Mouse (Mus musculus) leukemia stem cell, adult 10-12 weeks (primary cell): ENCODE results near the gene Cdyl. TPM values are rescaled to one million over a fixed set of nuclear protein-coding genes. Genes with fewer than 3 reads are reported as not detected.

Experiments
- polyA plus RNA-seq: library from polyadenylated mRNA; stranded (reverse); fragments of >175 nt; gene quantifications from 2 replicates; pipeline ENCODE4 v1.2.3, GENCODE M21; 2012; ENCODE audit warnings: low replicate concordance

The Cdyl gene
- polyA plus RNA-seq, result 15.8 and 16.9 TPM in 2 replicates

DNA sequence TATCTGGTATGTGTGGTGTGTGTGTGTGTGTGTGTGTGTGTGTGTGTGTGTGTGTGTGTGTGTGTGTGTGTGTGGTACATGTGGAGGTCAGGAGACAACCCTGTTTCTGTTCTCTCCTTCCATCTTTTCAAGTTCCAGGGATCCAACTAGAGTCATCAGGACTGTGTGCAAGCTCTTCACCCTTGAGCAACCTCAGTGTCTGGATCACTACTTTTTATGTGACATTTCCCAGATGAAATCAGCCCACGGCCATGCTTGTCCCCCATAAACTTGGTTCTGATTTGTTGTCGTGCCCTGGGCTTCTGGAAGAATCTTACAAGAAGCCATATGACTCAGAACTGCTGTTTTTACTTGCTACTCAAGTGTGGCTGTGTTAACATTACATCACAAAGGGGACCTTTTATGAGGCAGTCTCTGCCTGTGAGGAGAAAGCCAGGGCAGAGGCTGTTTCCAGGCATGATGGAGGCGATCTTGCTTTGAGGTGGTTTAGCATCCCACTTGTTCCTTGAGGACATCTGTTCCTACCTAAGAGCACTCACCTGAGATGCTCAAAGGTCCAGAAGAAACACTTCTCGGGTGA lies at the start of gene Cdyl:
Gene Cdyl (plus strand): TSS at position 428 of the 580 bp plus-strand sequence.

DNA sequence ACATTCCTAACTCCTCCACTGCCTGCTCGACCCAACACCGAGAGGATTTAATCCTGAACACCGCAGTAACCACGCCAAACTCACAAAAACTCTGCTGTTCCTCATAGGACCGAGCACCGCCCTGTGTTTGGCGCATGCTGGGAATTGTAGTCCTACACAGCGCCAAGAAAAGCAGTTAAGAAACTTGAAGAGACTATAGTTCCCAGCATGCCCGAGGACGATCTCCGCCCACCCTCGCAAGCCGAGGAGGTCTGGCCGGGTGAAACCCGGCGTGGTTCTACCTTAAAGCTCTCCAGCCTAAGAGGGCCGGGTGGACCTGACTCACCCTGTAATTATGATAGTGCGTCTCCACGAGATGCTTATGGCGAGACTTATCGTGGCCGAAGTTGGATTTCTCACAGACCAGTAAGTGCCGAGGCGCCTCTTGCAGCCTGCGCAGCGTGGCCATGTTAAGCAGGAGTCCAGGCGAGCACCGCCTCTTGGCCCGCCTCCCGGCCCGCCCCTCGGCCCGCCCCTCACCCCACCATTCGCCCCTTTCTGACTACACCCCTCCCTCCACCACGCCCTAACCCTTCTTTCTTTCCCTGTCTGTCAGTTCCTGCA lies 246.3 kb downstream of the Cdyl start, which contains the start of gene Rpp40:
Gene Rpp40 (minus strand): TSS at position 481 of the 603 bp plus-strand sequence.

Other genes with a start within 250 kb of the Cdyl start
- gene Rpp40, start 246.5 kb downstream of the Cdyl start, polyA plus RNA-seq, result 8.1 and 9.6 TPM in 2 replicates